Mouse (Mus musculus) heart, adult 2 months (tissue): ENCODE results near the gene Serinc3. TPM values are rescaled to one million over a fixed set of nuclear protein-coding genes. Genes with fewer than 3 reads are reported as not detected.

ENCODE experiments used
- DNase-seq, 2 experiments: peaks; one replicate each; pipeline ENCODE4 v3.0.0; 2021
- H3K27ac ChIP-seq: fragments of 200-600 bp; 2 replicates; pipeline ENCODE4 v1.8.1; 2022
- H3K27me3 ChIP-seq: fragments of 200-500 bp; 2 replicates; pipeline ENCODE4 v1.6.1; 2012; ENCODE audit warnings: mild to moderate bottlenecking, low read length, inconsistent platforms, mixed read lengths; ENCODE audit not compliant: control insufficient read depth, insufficient read depth
- H3K36me3 ChIP-seq: fragments of 200-500 bp; 2 replicates; pipeline ENCODE4 v1.6.1; 2012; ENCODE audit warnings: low read length, inconsistent platforms; ENCODE audit not compliant: control insufficient read depth, insufficient read depth
- H3K4me1 ChIP-seq: fragments of 200-500 bp; 2 replicates; pipeline ENCODE4 v1.6.1; 2011; ENCODE audit warnings: low read length; ENCODE audit not compliant: control insufficient read depth, insufficient read depth
- H3K4me3 ChIP-seq: fragments of 200-600 bp; 2 replicates; pipeline ENCODE4 v1.8.1; 2022
- H3K79me2 ChIP-seq: fragments of 200-500 bp; replicated peaks from 2 replicates; pipeline ENCODE4 v1.6.1; 2012; ENCODE audit warnings: mild to moderate bottlenecking, inconsistent platforms, low read length, moderate library complexity, mixed read lengths; ENCODE audit not compliant: control insufficient read depth, insufficient read depth
- H3K9ac ChIP-seq: fragments of 200-500 bp; 2 replicates; pipeline ENCODE4 v1.6.1; 2012; ENCODE audit warnings: low read depth, mild to moderate bottlenecking, control low read depth, inconsistent platforms, low read length, mixed read lengths
- CTCF ChIP-seq: fragments of 200-600 bp; IDR thresholded peaks from 2 replicates; pipeline ENCODE4 v1.8.1; 2022; ENCODE audit warnings: antibody characterized with exemption, mild to moderate bottlenecking, moderate library complexity
- EP300 ChIP-seq: fragments of 200-500 bp; IDR thresholded peaks from 2 replicates; pipeline ENCODE4 v1.6.1; 2011; ENCODE audit warnings: low read depth, low read length, control low read depth; ENCODE audit not compliant: insufficient read depth
- POLR2A ChIP-seq: fragments of 200-500 bp; IDR thresholded peaks from 2 replicates; pipeline ENCODE4 v1.6.1; 2011; ENCODE audit warnings: mild to moderate bottlenecking, low read depth, low read length, control low read depth; ENCODE audit not compliant: insufficient read depth
- WGBS: fragments of 180-500 bp; shearing (Covaris S2); methylation state at CpG from one replicate; pipeline ENCODE4 v1.1.7; 2018; 5-methylcytosine and 5-hydroxymethylcytosine counted together
- intact Hi-C: fragments of 180-260 bp; cut with DNase I; formaldehyde crosslinking; loops from one replicate; pipeline ENCODE4 v1.15.1; 2025
- polyA plus RNA-seq: library from polyadenylated mRNA; depleted of rRNA; stranded (reverse); fragments of >200 nt; gene quantifications from 2 replicates; pipeline ENCODE4 v1.2.3, GENCODE M21; 2012
- total RNA-seq, 2 experiments: library from RNA; stranded (reverse); gene quantifications; 2 replicates each; pipeline ENCODE4 v1.2.3; 2021

Gene Serinc3
- total and polyA plus RNA-seq, 3 experiments: 264 to 351 (median 294) TPM

- no peak for DNase-seq
- WGBS: 27% methylated on average over 4 of the region's 4 CpGs
- no peaks in the 10 kb centered on the region for H3K27me3 ChIP-seq
- no peak for TF ChIP-seq POLR2A
- no peak for TF ChIP-seq EP300
- no peak overlapping the region for H3K4me3 ChIP-seq
- H3K79me2 ChIP-seq: peaks cover 3% of the 10 kb centered on the region; the same call in 1 of the 2 replicates
- peak overlapping the region; percentile 93 for H3K27ac ChIP-seq
- H3K4me1 ChIP-seq: peaks cover 18% of the 10 kb centered on the region
- peaks cover 23% of the 10 kb centered on the region for H3K36me3 ChIP-seq
- peak overlapping the region; percentile 6 for H3K9ac ChIP-seq
- intact Hi-C loops: loop anchor here (2.0 kb wide), 1 partner anchor 14 kb away; no protein-coding TSS in a partner anchor
These were observed 40.4 kb upstream of the Serinc3 start for GRCm38 (mm10) chr2:163685287-163685686.

- H3K27ac ChIP-seq: peak overlapping the region; percentile 34; the same call in 1 of the 2 replicates
- peaks cover 17% of the 10 kb centered on the region for H3K36me3 ChIP-seq
- no peak overlapping the region for H3K9ac ChIP-seq
- WGBS: 88% methylated on average over 2 of the region's 2 CpGs
- TF ChIP-seq EP300 (no peak), CTCF (no peak)
- peaks cover 8% of the 10 kb centered on the region; the same call in 1 of the 2 replicates for H3K79me2 ChIP-seq
- peaks cover 19% of the 10 kb centered on the region for H3K4me1 ChIP-seq
- H3K4me3 ChIP-seq: no peak overlapping the region
- DNase-seq: no peak
- intact Hi-C loops: no loop called here
- no peaks in the 10 kb centered on the region for H3K27me3 ChIP-seq
These were observed 37.4 kb upstream of the Serinc3 start for GRCm38 (mm10) chr2:163682344-163682743.

DNA sequence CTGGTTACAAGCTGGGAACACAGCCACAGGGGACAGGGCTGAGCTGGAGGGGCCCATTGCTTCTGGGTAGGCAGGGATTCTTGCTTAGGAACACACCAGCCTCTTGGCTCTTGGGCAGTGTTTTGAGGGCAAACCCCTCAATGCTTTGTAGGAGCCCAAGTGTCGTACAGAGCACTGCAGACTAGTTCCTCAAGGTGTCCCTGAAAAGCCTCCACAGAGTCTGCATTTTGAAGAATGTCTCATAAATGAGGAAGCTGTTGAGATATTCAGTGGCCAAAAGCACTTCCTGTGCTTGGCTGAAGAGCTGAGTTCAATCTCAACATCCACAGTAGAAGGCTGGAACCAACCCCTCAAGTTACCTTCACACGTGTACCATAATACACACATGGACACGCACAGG, 31.8 kb upstream of the Serinc3 start:
- Histone ChIP-seq H3K27me3 (no peaks in the 10 kb centered on the region), H3K27ac (peak overlapping the region; percentile 82), H3K79me2 (peaks cover 11% of the 10 kb centered on the region), H3K36me3 (peaks cover 9% of the 10 kb centered on the region), H3K4me3 (no peak overlapping the region), H3K4me1 (peaks cover 18% of the 10 kb centered on the region), H3K9ac (no peak overlapping the region)
- intact Hi-C loops: loop anchor here (5.0 kb wide), 1 partner anchor 41 kb away; no protein-coding TSS in a partner anchor
- peak in 1 of 2 experiments; percentile 31 for DNase-seq
- TF ChIP-seq CTCF (no peak), POLR2A (no peak), EP300 (no peak)
- WGBS: 75% methylated on average over 3 of the region's 3 CpGs

- Histone ChIP-seq H3K27me3 (no peaks in the 10 kb centered on the region), H3K4me1 (peaks cover 21% of the 10 kb centered on the region), H3K9ac (0 out of 2 replicates have a peak overlapping the region, but pooled peaks have one; percentile 12), H3K36me3 (peaks cover 11% of the 10 kb centered on the region), H3K4me3 (no peak overlapping the region), H3K79me2 (peaks cover 9% of the 10 kb centered on the region), H3K27ac (peak overlapping the region; percentile 82)
- intact Hi-C loops: loop anchor here (5.0 kb wide), 1 partner anchor 41 kb away; no protein-coding TSS in a partner anchor
- TF ChIP-seq EP300: no peak
- TF ChIP-seq CTCF: no peak
- no peak for TF ChIP-seq POLR2A
- DNase-seq: no peak
- 77% methylated on average over 4 of the region's 4 CpGs for WGBS
These were observed 31.4 kb upstream of the Serinc3 start for GRCm38 (mm10) chr2:163676321-163676720.

DNA sequence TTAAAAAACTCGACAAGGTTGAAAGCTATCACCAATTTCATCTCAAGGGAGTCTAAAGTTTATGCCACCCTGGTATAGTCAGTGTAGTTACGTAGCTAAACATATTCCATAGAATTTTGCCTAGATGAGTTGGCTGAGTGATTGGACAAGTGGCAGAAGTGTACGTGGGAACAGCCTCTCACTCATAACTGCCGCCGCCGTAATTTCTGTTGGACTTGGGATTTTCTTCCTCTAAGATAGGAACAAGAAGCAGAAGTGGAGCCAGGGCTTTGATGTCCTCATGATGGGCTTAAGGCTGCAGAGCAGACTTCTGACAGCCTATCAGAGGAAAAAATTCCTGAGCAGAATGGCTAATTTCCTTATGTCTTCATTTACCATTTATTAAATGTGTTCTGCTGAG, 30.7 kb upstream of the Serinc3 start:
- intact Hi-C loops: loop anchor here (2.0 to 5.0 kb wide), 2 partner anchors 15 to 42 kb away; no protein-coding TSS in a partner anchor
- TF ChIP-seq CTCF (no peak), POLR2A (no peak), EP300 (no peak)
- peak in 1 of 2 experiments; percentile 21 for DNase-seq
- Histone ChIP-seq H3K36me3 (peaks cover 11% of the 10 kb centered on the region), H3K9ac (peak overlapping the region; percentile 29; the same call in 1 of the 2 replicates), H3K4me1 (peaks cover 21% of the 10 kb centered on the region), H3K27ac (peak overlapping the region; percentile 82), H3K4me3 (no peak overlapping the region), H3K27me3 (no peaks in the 10 kb centered on the region), H3K79me2 (peaks cover 9% of the 10 kb centered on the region)
- 30% methylated on average over 6 of the region's 6 CpGs for WGBS

DNA sequence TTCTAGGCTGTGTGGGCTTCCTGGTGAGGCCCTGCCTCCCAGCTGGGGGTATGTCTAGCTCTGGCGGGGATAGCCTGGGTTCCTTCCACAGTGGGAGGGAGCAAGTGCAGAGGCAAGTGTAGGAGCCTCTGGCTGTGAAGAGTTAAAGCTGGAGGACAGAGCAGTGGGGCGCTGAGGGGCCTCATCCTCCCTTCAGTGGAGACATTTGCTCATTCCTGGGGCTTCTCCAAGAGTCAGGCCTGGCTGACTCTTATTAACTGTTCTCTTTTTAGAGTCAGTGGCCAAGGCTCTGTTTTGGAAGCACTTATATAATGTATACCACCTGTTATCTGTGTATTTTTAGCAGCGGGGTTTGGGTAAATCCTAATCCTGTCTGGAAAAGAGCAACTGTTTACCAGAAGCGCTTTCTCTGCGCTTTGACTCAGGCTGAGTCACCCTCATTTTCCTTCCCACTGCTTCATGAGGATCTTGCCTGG, 30.3 kb upstream of the Serinc3 start:
- Histone ChIP-seq H3K4me1 (peaks cover 21% of the 10 kb centered on the region), H3K9ac (peak overlapping the region; percentile 71; the same call in 1 of the 2 replicates), H3K4me3 (no peak overlapping the region), H3K79me2 (peaks cover 9% of the 10 kb centered on the region), H3K27me3 (no peaks in the 10 kb centered on the region), H3K27ac (peak overlapping the region; percentile 82), H3K36me3 (peaks cover 11% of the 10 kb centered on the region)
- intact Hi-C loops: loop anchor here (2.0 to 5.0 kb wide), 2 partner anchors 16 to 42 kb away; no protein-coding TSS in a partner anchor
- DNase-seq: peak in 1 of 2 experiments; percentile 44
- 37% methylated on average over 5 of the region's 5 CpGs for WGBS
- TF ChIP-seq CTCF: no peak
- TF ChIP-seq EP300: no peak
- no peak for TF ChIP-seq POLR2A
